Mouse (Mus musculus) regulatory T cell (primary cell): ENCODE data around the gene Prpf40b.

Experiments
- in situ Hi-C: fragments of 300-600 bp; cut with MboI, MseI; formaldehyde crosslinking; loops from one replicate; pipeline ENCODE4 v1.15.1; 2025; ENCODE audit warnings: high pct_unique_total_duplicates

Prpf40b gene

GRCm38 (mm10) chr15:99332921-99333675, 38.2 kb downstream of the Prpf40b start:
- in situ Hi-C loops = no loop called here

DNA sequence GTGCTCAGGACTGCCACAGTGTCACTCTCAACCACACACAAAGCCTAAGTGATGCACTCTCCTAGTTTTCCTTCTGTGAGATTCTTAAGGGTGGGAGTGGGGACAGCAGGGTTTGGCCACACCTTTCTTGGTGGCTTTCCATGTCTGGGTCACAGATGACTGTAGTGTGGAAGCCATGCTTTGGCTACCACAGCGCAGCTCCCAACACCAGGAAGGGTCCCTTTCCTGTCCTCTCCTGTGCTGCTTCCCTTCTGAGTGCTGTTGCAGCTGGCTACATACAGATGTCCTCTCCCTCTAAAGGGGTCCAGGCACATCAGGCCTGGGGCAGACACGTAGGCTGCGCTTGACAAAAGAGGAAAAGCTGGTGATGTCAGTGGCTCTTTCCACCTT, 38.8 kb downstream of the Prpf40b start:
- in situ Hi-C loops = no loop called here

DNA sequence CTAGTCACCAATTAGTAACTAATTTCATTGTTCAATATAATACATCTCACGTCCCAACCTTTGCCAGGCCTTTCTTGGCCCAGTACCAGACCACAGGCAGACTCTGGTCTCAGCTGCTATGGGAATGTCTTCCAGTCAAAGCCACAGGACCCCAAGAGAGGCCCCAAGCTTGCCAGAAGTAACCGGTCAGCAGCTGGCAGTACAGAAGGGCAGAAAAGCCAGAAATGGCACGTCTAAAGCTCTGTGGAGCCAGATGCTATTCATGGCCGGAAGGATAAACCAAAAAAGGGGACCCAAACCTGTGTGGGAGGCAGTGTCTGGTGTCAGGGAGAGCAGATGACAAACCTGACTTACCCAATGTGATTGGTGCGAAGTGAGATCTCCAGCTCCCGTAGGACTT, 39.6 kb downstream of the Prpf40b start:
- in situ Hi-C loops = no loop called here

DNA sequence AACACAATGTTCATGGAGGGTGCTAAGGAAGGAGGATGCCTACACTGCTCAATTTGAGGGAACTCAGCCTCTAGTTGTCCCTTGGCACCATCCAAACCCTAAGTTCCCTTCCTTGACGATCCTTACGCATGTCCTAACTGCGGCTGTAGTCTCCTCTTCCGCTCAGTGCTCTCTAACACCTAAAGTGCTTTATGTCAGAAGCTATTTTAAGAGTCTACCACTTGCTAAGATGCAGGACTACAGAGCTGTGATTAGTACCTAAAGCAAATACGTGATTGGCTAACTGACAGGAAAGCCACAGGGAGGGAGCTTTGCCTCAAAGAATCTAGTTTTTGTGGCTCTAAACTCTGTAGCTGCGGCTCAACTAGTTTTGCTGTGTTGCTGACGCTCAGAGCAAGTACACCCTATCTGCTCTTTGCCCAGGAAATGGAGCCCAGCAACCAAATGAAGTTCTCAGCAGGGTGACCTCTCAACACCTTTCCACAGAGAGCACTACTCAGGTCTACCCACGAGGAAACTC, 41.0 kb downstream of the Prpf40b start:
- in situ Hi-C loops = no loop called here

DNA sequence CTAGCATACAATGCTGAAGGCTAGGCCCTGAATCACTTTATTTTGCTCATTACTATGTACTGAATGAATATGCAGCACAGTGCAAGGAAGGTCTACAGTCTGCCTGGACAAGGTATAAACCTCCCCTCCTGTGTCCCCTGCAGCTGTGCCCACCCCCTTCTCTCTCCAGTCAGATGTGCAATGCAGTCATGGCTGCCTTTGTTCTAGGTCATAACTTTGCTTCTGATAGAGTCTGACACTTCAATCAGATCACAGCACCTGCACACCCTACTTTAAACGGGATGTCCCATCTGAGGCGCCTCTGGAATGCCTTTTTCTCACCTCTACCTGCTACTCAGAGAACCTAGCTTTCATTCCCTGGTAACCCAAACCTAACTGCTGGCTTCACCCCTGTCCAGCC, 44.0 kb downstream of the Prpf40b start:
- in situ Hi-C loops = no loop called here

- in situ Hi-C loops = no loop called here
Measured at GRCm38 (mm10) chr15:99339669-99340068, 44.8 kb downstream of the Prpf40b start.

DNA sequence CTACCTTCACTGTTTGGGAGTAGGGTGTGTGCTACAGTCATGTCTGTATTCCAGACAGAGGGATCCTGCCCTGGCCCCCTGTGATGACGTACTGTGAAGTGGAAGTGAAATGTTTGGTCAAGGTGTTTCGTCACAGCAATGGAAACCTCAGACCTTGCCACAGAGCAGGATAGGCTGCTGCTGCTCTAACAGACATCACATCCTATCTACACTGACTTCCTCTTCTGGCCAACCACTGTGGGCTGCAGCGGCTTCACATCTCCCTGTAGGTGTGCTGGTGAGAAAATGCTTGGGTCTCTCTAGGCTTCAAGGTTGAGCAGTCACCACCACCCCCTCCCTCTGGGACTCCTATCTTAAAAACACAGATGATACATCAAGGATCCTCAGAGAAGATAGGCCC, 46.2 kb downstream of the Prpf40b start:
- in situ Hi-C loops = no loop called here

- in situ Hi-C loops = no loop called here
Measured at GRCm38 (mm10) chr15:99342194-99342981, 47.5 kb downstream of the Prpf40b start.

GRCm38 (mm10) chr15:99343414-99344147, 48.7 kb downstream of the Prpf40b start:
- in situ Hi-C loops = no loop called here

- in situ Hi-C loops = no loop called here
Measured at GRCm38 (mm10) chr15:99344148-99344870, 49.4 kb downstream of the Prpf40b start.

- in situ Hi-C loops = no loop called here
Measured at GRCm38 (mm10) chr15:99344961-99345360, 50.1 kb downstream of the Prpf40b start.

DNA sequence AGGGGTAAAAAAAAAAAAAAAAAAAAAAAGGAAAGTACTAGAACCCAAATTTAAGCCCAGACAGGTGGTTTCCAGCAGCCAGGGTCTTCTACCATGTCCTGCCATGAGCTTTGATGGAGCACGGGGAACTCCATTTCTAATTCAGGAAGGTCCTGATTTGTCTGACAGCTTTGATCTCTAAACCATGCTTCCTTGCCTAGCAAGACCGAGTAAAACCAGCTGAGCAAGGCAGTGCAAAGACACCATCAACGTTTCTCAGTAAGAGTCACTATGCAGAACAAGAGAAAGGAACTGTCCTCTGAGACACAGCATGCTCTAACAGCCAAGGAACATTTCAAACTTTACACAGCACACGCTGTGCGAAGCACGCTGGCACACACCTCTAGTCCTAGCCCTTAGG, 56.7 kb downstream of the Prpf40b start:
- in situ Hi-C loops = loop anchor here (25.0 kb wide), 1 partner anchor 1911 kb away; the partner anchor contains the start of gene Nr4a1

GRCm38 (mm10) chr15:99352306-99352705, 57.4 kb downstream of the Prpf40b start:
- in situ Hi-C loops = loop anchor here (25.0 kb wide), 1 partner anchor 1910 kb away; the partner anchor contains the start of gene Nr4a1

- in situ Hi-C loops = loop anchor here (25.0 kb wide), 1 partner anchor 1907 kb away; the partner anchor contains the start of gene Nr4a1
Measured at GRCm38 (mm10) chr15:99355660-99356059, 60.8 kb downstream of the Prpf40b start.

DNA sequence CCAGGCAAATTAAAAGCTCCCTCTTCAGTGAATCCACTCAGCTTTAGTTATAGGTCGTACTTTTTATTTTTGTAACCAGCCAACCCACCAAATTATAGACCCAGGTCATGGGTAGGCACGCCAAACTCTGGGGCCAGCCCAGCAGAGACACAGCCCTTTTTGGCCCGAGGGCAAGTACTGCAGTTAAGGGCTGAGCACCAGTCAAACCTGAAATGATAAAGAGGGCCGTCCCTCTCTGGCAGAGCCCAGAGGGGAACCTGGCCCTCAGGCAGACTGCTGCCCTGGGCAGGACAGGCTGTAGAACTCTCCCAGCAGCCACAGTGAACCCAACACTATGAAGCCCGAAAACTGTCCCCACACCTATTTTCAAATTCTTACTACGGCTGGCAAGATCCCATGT, 61.6 kb downstream of the Prpf40b start:
- in situ Hi-C loops = loop anchor here (25.0 kb wide), 1 partner anchor 1906 kb away; the partner anchor contains the start of gene Nr4a1

- in situ Hi-C loops = loop anchor here (25.0 kb wide), 1 partner anchor 1903 kb away; the partner anchor contains the start of gene Nr4a1
Measured at GRCm38 (mm10) chr15:99358952-99359351, 64.1 kb downstream of the Prpf40b start.

- in situ Hi-C loops = loop anchor here (25.0 kb wide), 1 partner anchor 1898 kb away; the partner anchor contains the start of gene Nr4a1
Measured at GRCm38 (mm10) chr15:99364022-99364530, 69.2 kb downstream of the Prpf40b start.

- in situ Hi-C loops = loop anchor here (25.0 kb wide), 1 partner anchor 1897 kb away; the partner anchor contains the start of gene Nr4a1
Measured at GRCm38 (mm10) chr15:99364921-99365320, 70.0 kb downstream of the Prpf40b start.
